Mouse (Mus musculus) intestine, postnatal 0 days (tissue): ENCODE results near the gene Cd3d. TPM values are rescaled to one million over a fixed set of nuclear protein-coding genes. Genes with fewer than 3 reads are reported as not detected.

Experiments used
- ATAC-seq: fragments of 200-750 bp; cut with Nextera tagmentation; 2 replicates; pipeline ENCODE4 v1.8.0; 2017; ENCODE audit warnings: mild to moderate bottlenecking, moderate TSS enrichment, moderate library complexity
- H3K27ac ChIP-seq: fragments of 300-500 bp; sonication (generic); 2 replicates; pipeline ENCODE4 v1.5.1; 2014; ENCODE audit warnings: mild to moderate bottlenecking, low read depth, low read length, moderate library complexity
- H3K27me3 ChIP-seq: fragments of 300-500 bp; sonication (generic); replicated peaks from 2 replicates; pipeline ENCODE4 v1.6.1; 2014; ENCODE audit warnings: low read length, mixed read lengths; ENCODE audit not compliant: control insufficient read depth, insufficient read depth
- H3K36me3 ChIP-seq: fragments of 300-500 bp; sonication (generic); 2 replicates; pipeline ENCODE4 v1.6.1; 2014; ENCODE audit warnings: mild to moderate bottlenecking, moderate library complexity; ENCODE audit not compliant: control insufficient read depth, insufficient read depth
- H3K4me1 ChIP-seq: fragments of 300-500 bp; sonication (generic); replicated peaks from 2 replicates; pipeline ENCODE4 v1.6.1; 2014; ENCODE audit warnings: antibody characterized with exemption, low read length, mixed read lengths; ENCODE audit not compliant: control insufficient read depth, insufficient read depth
- H3K4me2 ChIP-seq: fragments of 300-500 bp; sonication (generic); replicated peaks from 2 replicates; pipeline ENCODE4 v1.6.1; 2014; ENCODE audit warnings: low read depth, mild to moderate bottlenecking, moderate library complexity
- H3K4me3 ChIP-seq: fragments of 300-500 bp; sonication (generic); 2 replicates; pipeline ENCODE4 v1.5.1; 2014; ENCODE audit warnings: low read depth, low read length
- H3K9ac ChIP-seq: fragments of 300-500 bp; sonication (generic); 2 replicates; pipeline ENCODE4 v1.6.1; 2014; ENCODE audit warnings: mild to moderate bottlenecking, low read depth, low read length
- H3K9me3 ChIP-seq: fragments of 300-500 bp; sonication (generic); 2 replicates; pipeline ENCODE4 v1.6.1; 2016; ENCODE audit warnings: mixed run types; ENCODE audit not compliant: control insufficient read depth
- CTCF ChIP-seq: sonication (generic); IDR thresholded peaks from 2 replicates; pipeline ENCODE4 v1.5.1; 2016; ENCODE audit warnings: low read depth, mild to moderate bottlenecking, control low read depth, antibody characterized with exemption, moderate library complexity
- WGBS: fragments of 180-500 bp; shearing (Covaris S2); extraction: QIAGEN DNeasy Blood & Tissue Kit; methylation state at CpG from one replicate; pipeline ENCODE4 v1.1.7; 2014; 5-methylcytosine and 5-hydroxymethylcytosine counted together
- polyA plus RNA-seq: library from polyadenylated mRNA; unstranded; fragments of >200 nt; fragmentation: Nextera tagmentation; extraction: Ambion mirVana; gene quantifications from 2 replicates; pipeline ENCODE4 v1.2.1, GENCODE M21; 2015

The Cd3d gene
- polyA plus RNA-seq, 1 experiment from 2014 or later = 0.51 TPM

GRCm38 (mm10) chr9:44998138-44998537, 16.6 kb downstream of the Cd3d start:
- no peak overlapping the region for H3K4me2 ChIP-seq
- no peak for TF ChIP-seq CTCF
- H3K9ac ChIP-seq = no peak overlapping the region
- H3K4me3 ChIP-seq = no peak overlapping the region
- 0 out of 2 replicates have a peak, but pooled peaks cover 3% of the 10 kb centered on the region for H3K27me3 ChIP-seq
- H3K36me3 ChIP-seq = no peaks in the 10 kb centered on the region
- no peaks in the 10 kb centered on the region for H3K9me3 ChIP-seq
- 51% methylated on average over 11 of the region's 11 CpGs for WGBS
- no peak overlapping the region for H3K27ac ChIP-seq
- no peaks in the 10 kb centered on the region for H3K4me1 ChIP-seq
- no peak for ATAC-seq

DNA sequence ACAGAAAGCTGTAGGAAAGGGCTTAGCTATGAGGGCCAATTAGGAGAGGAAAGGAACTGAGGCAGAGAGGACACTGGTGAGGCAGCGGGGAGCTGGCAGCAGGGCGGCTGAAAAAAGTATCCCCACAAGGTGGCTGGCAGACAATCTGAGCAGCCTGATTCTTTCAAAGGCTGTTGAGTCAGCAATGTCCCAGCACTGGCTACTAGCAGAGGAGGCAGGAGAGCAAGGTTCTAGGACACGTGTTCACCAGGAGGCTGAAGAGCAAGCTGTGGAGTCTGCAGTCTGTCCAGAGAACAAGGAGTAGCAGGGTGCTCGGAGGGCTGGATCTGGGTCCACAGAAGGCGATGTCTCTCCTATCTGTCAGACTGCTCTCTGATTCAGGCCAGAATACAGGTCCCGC, 17.6 kb downstream of the Cd3d start:
- Histone ChIP-seq H3K4me3 (no peak overlapping the region), H3K36me3 (no peaks in the 10 kb centered on the region), H3K4me2 (no peak overlapping the region), H3K4me1 (no peaks in the 10 kb centered on the region), H3K9ac (no peak overlapping the region), H3K9me3 (no peaks in the 10 kb centered on the region), H3K27ac (no peak overlapping the region), H3K27me3 (0 out of 2 replicates have a peak, but pooled peaks cover 3% of the 10 kb centered on the region)
- WGBS = 55% methylated on average over 6 of the region's 6 CpGs
- ATAC-seq = peak; percentile 56
- peak; percentile 31; the same call in 1 of the 2 replicates for TF ChIP-seq CTCF

DNA sequence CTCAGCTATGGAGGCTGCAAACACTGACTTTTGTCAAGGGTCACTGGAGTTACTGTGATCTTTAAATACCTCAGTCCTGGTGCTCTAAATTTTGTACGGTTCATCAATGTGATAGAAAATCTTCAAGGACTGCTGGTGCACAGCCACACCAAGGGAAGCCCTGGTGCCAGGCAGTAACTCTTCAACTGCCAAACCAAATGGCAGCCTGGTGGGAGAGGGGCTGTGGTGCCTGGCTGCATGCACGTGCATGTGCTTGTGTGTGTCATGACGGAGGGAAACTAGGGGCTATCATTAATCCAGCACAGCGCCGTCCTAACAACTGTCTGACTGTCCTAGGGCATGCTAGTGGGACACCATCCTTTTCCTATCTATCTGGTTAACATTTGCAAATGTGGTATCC, 18.2 kb downstream of the Cd3d start:
- H3K4me2 ChIP-seq = no peak overlapping the region
- H3K4me3 ChIP-seq = no peak overlapping the region
- no peaks in the 10 kb centered on the region for H3K4me1 ChIP-seq
- WGBS = 79% methylated on average over 5 of the region's 5 CpGs
- H3K27ac ChIP-seq = no peak overlapping the region
- no peaks in the 10 kb centered on the region for H3K9me3 ChIP-seq
- H3K36me3 ChIP-seq = no peaks in the 10 kb centered on the region
- H3K9ac ChIP-seq = no peak overlapping the region
- H3K27me3 ChIP-seq = 0 out of 2 replicates have a peak, but pooled peaks cover 3% of the 10 kb centered on the region
- ATAC-seq = no peak
- no peak for TF ChIP-seq CTCF

DNA sequence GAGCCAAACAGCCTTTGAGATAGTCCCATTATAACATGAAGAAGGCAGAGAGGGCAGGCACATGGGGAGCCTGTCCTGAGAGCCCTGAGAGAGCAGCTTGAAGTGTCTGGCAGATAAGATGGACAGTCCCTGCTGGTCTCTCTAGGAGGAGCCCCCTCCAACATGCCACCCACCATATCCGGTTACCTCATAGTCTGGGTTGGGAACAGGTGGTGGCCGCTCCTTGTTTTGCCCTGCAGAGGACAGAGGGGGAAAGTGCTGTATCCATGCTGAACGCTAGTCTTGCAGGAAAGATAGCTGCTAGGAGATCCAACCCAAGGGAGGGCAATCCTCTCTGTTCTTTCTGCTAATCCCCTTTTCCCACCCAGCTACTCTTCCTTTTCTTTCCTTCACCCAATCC, 18.7 kb downstream of the Cd3d start:
- Histone ChIP-seq H3K9ac (no peak overlapping the region), H3K4me3 (no peak overlapping the region), H3K27ac (no peak overlapping the region), H3K36me3 (no peaks in the 10 kb centered on the region), H3K4me2 (no peak overlapping the region), H3K27me3 (0 out of 2 replicates have a peak, but pooled peaks cover 3% of the 10 kb centered on the region), H3K9me3 (no peaks in the 10 kb centered on the region), H3K4me1 (no peaks in the 10 kb centered on the region)
- WGBS = 56% methylated on average over 3 of the region's 3 CpGs
- no peak for TF ChIP-seq CTCF
- ATAC-seq = no peak

DNA sequence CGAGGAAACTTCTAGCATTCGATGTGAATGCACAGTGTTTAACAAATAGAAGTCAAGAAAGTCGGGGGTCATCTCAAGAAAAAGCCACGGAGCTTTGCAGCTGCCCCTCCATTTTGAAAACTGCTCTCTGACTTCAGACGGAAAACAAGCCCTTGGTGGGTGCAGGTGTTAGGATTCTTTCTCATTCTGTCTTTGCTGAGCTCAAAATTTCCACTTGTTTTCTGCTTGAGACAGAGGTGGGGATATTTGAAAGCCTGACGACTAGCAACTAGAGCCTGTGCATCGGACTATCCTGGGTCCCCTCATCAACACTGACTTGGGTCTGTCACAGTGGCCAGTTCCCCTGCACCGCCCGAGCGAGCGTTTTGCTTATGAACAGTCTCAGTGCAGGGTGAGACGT, 25.8 kb downstream of the Cd3d start:
- Histone ChIP-seq H3K4me3 (no peak overlapping the region), H3K27ac (no peak overlapping the region), H3K4me1 (no peaks in the 10 kb centered on the region), H3K36me3 (no peaks in the 10 kb centered on the region), H3K9me3 (no peaks in the 10 kb centered on the region), H3K4me2 (no peak overlapping the region), H3K9ac (no peak overlapping the region), H3K27me3 (no peaks in the 10 kb centered on the region)
- WGBS = 67% methylated on average over 12 of the region's 12 CpGs
- ATAC-seq = no peak
- TF ChIP-seq CTCF = no peak

DNA sequence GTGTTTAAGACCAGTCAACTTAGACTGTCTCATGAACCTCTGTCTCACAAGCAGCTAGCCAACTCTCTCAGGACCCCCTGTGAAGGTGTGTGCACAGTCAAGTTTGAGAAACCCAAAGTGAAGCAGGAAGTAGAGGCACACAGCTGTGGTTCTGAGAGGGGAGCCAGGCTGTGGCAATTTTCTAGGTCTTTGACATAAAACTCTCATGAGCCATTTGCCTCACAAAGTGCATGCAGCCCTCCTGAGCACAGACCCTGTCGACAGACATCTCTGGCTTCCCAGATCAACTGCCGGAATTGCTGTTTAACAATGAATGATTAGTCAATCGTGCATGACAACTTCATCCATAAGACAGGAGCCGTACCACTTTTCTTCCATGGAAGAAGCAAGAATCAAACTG, 26.8 kb downstream of the Cd3d start:
- H3K27me3 ChIP-seq = no peaks in the 10 kb centered on the region
- no peak for ATAC-seq
- H3K4me2 ChIP-seq = no peak overlapping the region
- no peak for TF ChIP-seq CTCF
- no peak overlapping the region for H3K9ac ChIP-seq
- no peak overlapping the region for H3K27ac ChIP-seq
- WGBS = 82% methylated on average over 4 of the region's 4 CpGs
- H3K4me3 ChIP-seq = no peak overlapping the region
- no peaks in the 10 kb centered on the region for H3K4me1 ChIP-seq
- H3K36me3 ChIP-seq = no peaks in the 10 kb centered on the region
- no peaks in the 10 kb centered on the region for H3K9me3 ChIP-seq
